Mouse (Mus musculus): ENCODE data around the gene Tagln2. TPM values are rescaled to one million over a fixed set of nuclear protein-coding genes. Genes with fewer than 3 reads are reported as not detected.

The Tagln2 gene
- polyA plus RNA-seq, 1 experiment from 2014 or later = 56.0 TPM

- Histone ChIP-seq H3K27me3 (ENCODE audit: control insufficient read depth, insufficient read depth, low read length) (no peaks in the 10 kb centered on the region), H3K9me3 (ENCODE audit: control insufficient read depth, low read length) (no peaks in the 10 kb centered on the region), H3K4me2 (ENCODE audit: low read depth, severe bottlenecking) (peak overlapping the region; percentile 22; the same call in 1 of the 2 replicates), H3K36me3 (ENCODE audit: control insufficient read depth, insufficient read depth, low read length) (peaks cover 5% of the 10 kb centered on the region; the same call in 1 of the 2 replicates), H3K4me3 (ENCODE audit: low read depth, low read length) (no peak overlapping the region), H3K27ac (replicated peaks; ENCODE audit: low read depth, low read length) (no peak overlapping the region), H3K9ac (ENCODE audit: low read length) (no peak overlapping the region), H3K4me1 (ENCODE audit: control insufficient read depth, insufficient read depth, low read length) (peaks cover 18% of the 10 kb centered on the region)
- WGBS = 10% methylated on average over 10 of the region's 10 CpGs
- peak; percentile 37; the same call in 1 of the 2 replicates for ATAC-seq (ENCODE audit: insufficient number of reproducible peaks, low FRiP score, low TSS enrichment, low read depth)
- peak; percentile 97 for DNase-seq (ENCODE audit: low spot score)
Observed at GRCm38 (mm10) chr1:172490261-172490661, 9.6 kb upstream of the Tagln2 start.

- ATAC-seq (ENCODE audit: insufficient number of reproducible peaks, low FRiP score, low TSS enrichment, low read depth) = no peak
- Histone ChIP-seq H3K27me3 (ENCODE audit: control insufficient read depth, insufficient read depth, low read length) (no peaks in the 10 kb centered on the region), H3K9me3 (ENCODE audit: control insufficient read depth, low read length) (no peaks in the 10 kb centered on the region), H3K27ac (replicated peaks; ENCODE audit: low read depth, low read length) (no peak overlapping the region), H3K4me2 (ENCODE audit: low read depth, severe bottlenecking) (no peak overlapping the region), H3K9ac (ENCODE audit: low read length) (no peak overlapping the region), H3K4me1 (ENCODE audit: control insufficient read depth, insufficient read depth, low read length) (0 out of 2 replicates have a peak, but pooled peaks cover 4% of the 10 kb centered on the region), H3K36me3 (ENCODE audit: control insufficient read depth, insufficient read depth, low read length) (peaks cover 10% of the 10 kb centered on the region), H3K4me3 (ENCODE audit: low read depth, low read length) (no peak overlapping the region)
- WGBS = 90% methylated on average over 8 of the region's 8 CpGs
- no peak for DNase-seq (ENCODE audit: low spot score)
Observed at GRCm38 (mm10) chr1:172492047-172492446, 7.8 kb upstream of the Tagln2 start.

GRCm38 (mm10) chr1:172493516-172493915 is 6.3 kb upstream of the Tagln2 start:
- no peak overlapping the region for H3K27ac ChIP-seq (replicated peaks; ENCODE audit: low read depth, low read length)
- ATAC-seq (ENCODE audit: insufficient number of reproducible peaks, low FRiP score, low TSS enrichment, low read depth) (no peak), DNase-seq (ENCODE audit: low spot score) (no peak)
- no peak overlapping the region for H3K4me2 ChIP-seq (ENCODE audit: low read depth, severe bottlenecking)
- H3K4me1 ChIP-seq (ENCODE audit: control insufficient read depth, insufficient read depth, low read length) = 0 out of 2 replicates have a peak, but pooled peaks cover 4% of the 10 kb centered on the region
- peaks cover 14% of the 10 kb centered on the region for H3K36me3 ChIP-seq (ENCODE audit: control insufficient read depth, insufficient read depth, low read length)
- WGBS = 86% methylated on average over 6 of the region's 6 CpGs
- no peak overlapping the region for H3K9ac ChIP-seq (ENCODE audit: low read length)
- H3K27me3 ChIP-seq (ENCODE audit: control insufficient read depth, insufficient read depth, low read length) = no peaks in the 10 kb centered on the region
- H3K4me3 ChIP-seq (ENCODE audit: low read depth, low read length) = no peak overlapping the region
- H3K9me3 ChIP-seq (ENCODE audit: control insufficient read depth, low read length) = no peaks in the 10 kb centered on the region

- peaks cover 11% of the 10 kb centered on the region for H3K36me3 ChIP-seq (ENCODE audit: control insufficient read depth, insufficient read depth, low read length)
- ATAC-seq (ENCODE audit: insufficient number of reproducible peaks, low FRiP score, low TSS enrichment, low read depth) = no peak
- WGBS = 84% methylated on average over 17 of the region's 17 CpGs
Observed at GRCm38 (mm10) chr1:172496030-172496429, 3.8 kb upstream of the Tagln2 start.

GRCm38 (mm10) chr1:172497428-172497827 is 2.4 kb upstream of the Tagln2 start:
- H3K9ac ChIP-seq (ENCODE audit: low read length) = no peak overlapping the region
- H3K27me3 ChIP-seq (ENCODE audit: control insufficient read depth, insufficient read depth, low read length) = peaks cover 6% of the 10 kb centered on the region
- ATAC-seq (ENCODE audit: insufficient number of reproducible peaks, low FRiP score, low TSS enrichment, low read depth) (no peak), DNase-seq (ENCODE audit: low spot score) (no peak)
- no peak overlapping the region for H3K4me3 ChIP-seq (ENCODE audit: low read depth, low read length)
- H3K9me3 ChIP-seq (ENCODE audit: control insufficient read depth, low read length) = no peaks in the 10 kb centered on the region
- H3K27ac ChIP-seq (replicated peaks; ENCODE audit: low read depth, low read length) = no peak overlapping the region
- no peak overlapping the region for H3K4me2 ChIP-seq (ENCODE audit: low read depth, severe bottlenecking)
- 84% methylated on average over 10 of the region's 10 CpGs for WGBS
- H3K36me3 ChIP-seq (ENCODE audit: control insufficient read depth, insufficient read depth, low read length) = peaks cover 9% of the 10 kb centered on the region
- peaks cover 6% of the 10 kb centered on the region for H3K4me1 ChIP-seq (ENCODE audit: control insufficient read depth, insufficient read depth, low read length)

More at GRCm38 (mm10) chr1:172496030-172496429, 3.8 kb upstream of the Tagln2 start:
- DNase-seq (ENCODE audit: low spot score) = no peak
- H3K4me2 ChIP-seq (ENCODE audit: low read depth, severe bottlenecking) = no peak overlapping the region
- H3K27me3 ChIP-seq (ENCODE audit: control insufficient read depth, insufficient read depth, low read length) = peaks cover 3% of the 10 kb centered on the region
- H3K27ac ChIP-seq (replicated peaks; ENCODE audit: low read depth, low read length) = no peak overlapping the region
- H3K4me1 ChIP-seq (ENCODE audit: control insufficient read depth, insufficient read depth, low read length) = peaks cover 3% of the 10 kb centered on the region
- no peak overlapping the region for H3K9ac ChIP-seq (ENCODE audit: low read length)
- no peak overlapping the region for H3K4me3 ChIP-seq (ENCODE audit: low read depth, low read length)
- no peaks in the 10 kb centered on the region for H3K9me3 ChIP-seq (ENCODE audit: control insufficient read depth, low read length)

- Histone ChIP-seq H3K9ac (ENCODE audit: low read length) (peak overlapping the region; percentile 58), H3K4me3 (ENCODE audit: low read depth, low read length) (peak overlapping the region; percentile 45), H3K4me1 (ENCODE audit: control insufficient read depth, insufficient read depth, low read length) (peaks cover 20% of the 10 kb centered on the region), H3K27ac (replicated peaks; ENCODE audit: low read depth, low read length) (no peak overlapping the region; the same call in 1 of the 2 replicates), H3K27me3 (ENCODE audit: control insufficient read depth, insufficient read depth, low read length) (peaks cover 6% of the 10 kb centered on the region), H3K4me2 (ENCODE audit: low read depth, severe bottlenecking) (peak overlapping the region; percentile 64), H3K9me3 (ENCODE audit: control insufficient read depth, low read length) (no peaks in the 10 kb centered on the region), H3K36me3 (ENCODE audit: control insufficient read depth, insufficient read depth, low read length) (peaks cover 7% of the 10 kb centered on the region)
- peak; percentile 49 for DNase-seq (ENCODE audit: low spot score)
- WGBS = 1% methylated on average over 55 of the region's 56 CpGs
- ATAC-seq (ENCODE audit: insufficient number of reproducible peaks, low FRiP score, low TSS enrichment, low read depth) = peak; percentile 16; the same call in 1 of the 2 replicates
Observed at GRCm38 (mm10) chr1:172500451-172501370, 864 bp downstream of the Tagln2 start.

- DNase-seq (ENCODE audit: low spot score) = no peak
- Histone ChIP-seq H3K27me3 (ENCODE audit: control insufficient read depth, insufficient read depth, low read length) (peaks cover 6% of the 10 kb centered on the region), H3K27ac (replicated peaks; ENCODE audit: low read depth, low read length) (no peak overlapping the region), H3K9me3 (ENCODE audit: control insufficient read depth, low read length) (no peaks in the 10 kb centered on the region), H3K4me2 (ENCODE audit: low read depth, severe bottlenecking) (peak overlapping the region; percentile 64), H3K4me1 (ENCODE audit: control insufficient read depth, insufficient read depth, low read length) (peaks cover 20% of the 10 kb centered on the region), H3K9ac (ENCODE audit: low read length) (no peak overlapping the region), H3K36me3 (ENCODE audit: control insufficient read depth, insufficient read depth, low read length) (peaks cover 7% of the 10 kb centered on the region), H3K4me3 (ENCODE audit: low read depth, low read length) (no peak overlapping the region)
- no peak for ATAC-seq (ENCODE audit: insufficient number of reproducible peaks, low FRiP score, low TSS enrichment, low read depth)
- WGBS = 43% methylated on average over 13 of the region's 13 CpGs
Observed at GRCm38 (mm10) chr1:172501371-172502144, 1.7 kb downstream of the Tagln2 start.

Measured in limb, embryonic 11.5 days (tissue).